Mouse (Mus musculus) heart, embryonic 10.5 days (tissue): ENCODE results near the gene Cd160. TPM values are rescaled to one million over a fixed set of nuclear protein-coding genes. Genes with fewer than 3 reads are reported as not detected.

Experiments
- DNase-seq: peaks from one replicate; pipeline ENCODE4 v3.0.0-alpha.2; 2017; ENCODE audit warnings: low spot score
- H3K27ac ChIP-seq: fragments of 300-500 bp; sonication (generic); 2 replicates; pipeline ENCODE4 v1.5.1; 2016; ENCODE audit warnings: mild to moderate bottlenecking
- H3K27me3 ChIP-seq: fragments of 300-500 bp; sonication (generic); 2 replicates; pipeline ENCODE4 v1.6.1; 2016; ENCODE audit warnings: mild to moderate bottlenecking; ENCODE audit not compliant: poor library complexity, insufficient read depth, severe bottlenecking
- H3K36me3 ChIP-seq: fragments of 300-500 bp; sonication (generic); 2 replicates; pipeline ENCODE4 v1.6.1; 2016; ENCODE audit warnings: mild to moderate bottlenecking, moderate library complexity
- H3K4me1 ChIP-seq: fragments of 300-500 bp; sonication (generic); 2 replicates; pipeline ENCODE4 v1.6.1; 2016; ENCODE audit warnings: mild to moderate bottlenecking
- H3K4me3 ChIP-seq: fragments of 300-500 bp; sonication (generic); 2 replicates; pipeline ENCODE4 v1.5.1; 2016; ENCODE audit warnings: mild to moderate bottlenecking, moderate library complexity
- H3K9me3 ChIP-seq: fragments of 300-500 bp; sonication (generic); 2 replicates; pipeline ENCODE4 v1.6.1; 2016; ENCODE audit warnings: mild to moderate bottlenecking, moderate library complexity
- WGBS: fragments of 180-500 bp; shearing (Covaris S2); methylation state at CpG from one replicate; pipeline ENCODE4 v1.1.7; 2016; 5-methylcytosine and 5-hydroxymethylcytosine counted together
- polyA plus RNA-seq: library from polyadenylated mRNA; unstranded; fragments of >200 nt; fragmentation: Nextera tagmentation; extraction: Ambion mirVana; gene quantifications from 2 replicates; pipeline ENCODE4 v1.2.1, GENCODE M21; 2016

Cd160 gene
- polyA plus RNA-seq, 1 experiment from 2014 or later: 0.06 TPM

GRCm38 (mm10) chr3:96788506-96788905, 40.6 kb downstream of the Cd160 start:
- H3K36me3 ChIP-seq: peaks cover 56% of the 10 kb centered on the region
- H3K9me3 ChIP-seq: no peaks in the 10 kb centered on the region
- no peaks in the 10 kb centered on the region for H3K4me1 ChIP-seq
- DNase-seq: no peak
- H3K27ac ChIP-seq: no peak overlapping the region
- 89% methylated on average over 8 of the region's 8 CpGs for WGBS
- H3K4me3 ChIP-seq: no peak overlapping the region
- no peaks in the 10 kb centered on the region for H3K27me3 ChIP-seq

GRCm38 (mm10) chr3:96787784-96788183, 41.4 kb downstream of the Cd160 start:
- H3K9me3 ChIP-seq: no peaks in the 10 kb centered on the region
- no peak overlapping the region for H3K4me3 ChIP-seq
- 91% methylated on average over 1 of the region's 1 CpGs for WGBS
- no peaks in the 10 kb centered on the region for H3K27me3 ChIP-seq
- H3K36me3 ChIP-seq: peaks cover 54% of the 10 kb centered on the region
- H3K27ac ChIP-seq: no peak overlapping the region
- DNase-seq: no peak
- H3K4me1 ChIP-seq: no peaks in the 10 kb centered on the region

- H3K36me3 ChIP-seq: peaks cover 26% of the 10 kb centered on the region
- no peak for DNase-seq
- H3K4me3 ChIP-seq: no peak overlapping the region
- 71% methylated on average over 8 of the region's 8 CpGs for WGBS
- no peaks in the 10 kb centered on the region for H3K9me3 ChIP-seq
- H3K4me1 ChIP-seq: no peaks in the 10 kb centered on the region
- no peaks in the 10 kb centered on the region for H3K27me3 ChIP-seq
- H3K27ac ChIP-seq: no peak overlapping the region
Measured at GRCm38 (mm10) chr3:96782236-96782635, 46.9 kb downstream of the Cd160 start.

DNA sequence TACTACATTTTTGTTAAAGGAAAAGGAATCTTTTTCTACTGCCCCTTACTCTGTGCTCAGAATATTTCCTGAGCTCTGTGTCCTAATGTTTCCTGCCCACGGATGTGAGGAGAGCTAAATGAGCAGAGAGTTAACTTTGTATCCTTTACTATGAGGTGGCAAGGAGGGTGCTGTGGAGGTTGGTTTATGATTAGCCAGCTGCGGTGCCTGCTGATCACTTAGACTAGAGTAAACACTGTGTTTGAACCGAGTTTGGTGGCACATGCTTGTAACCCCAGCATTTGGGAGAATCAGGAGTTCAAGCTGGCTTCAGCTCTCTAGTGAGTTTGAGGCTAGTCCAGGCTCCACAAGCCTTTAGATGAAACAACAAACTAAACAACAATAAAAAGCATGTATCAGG, 52.0 kb downstream of the Cd160 start:
- WGBS: 81% methylated on average over 3 of the region's 3 CpGs

GRCm38 (mm10) chr3:96772949-96773348, 56.2 kb downstream of the Cd160 start:
- Histone ChIP-seq H3K4me3 (no peak overlapping the region), H3K4me1 (peaks cover 13% of the 10 kb centered on the region), H3K36me3 (peaks cover 17% of the 10 kb centered on the region; the same call in 1 of the 2 replicates), H3K9me3 (no peaks in the 10 kb centered on the region), H3K27ac (no peak overlapping the region), H3K27me3 (no peaks in the 10 kb centered on the region)
- no peak for DNase-seq
- WGBS: 19% methylated on average over 1 of the region's 1 CpGs

More for the DNA sequence above, 52.0 kb downstream of the Cd160 start:
- no peak for DNase-seq
- Histone ChIP-seq H3K4me3 (no peak overlapping the region), H3K4me1 (peaks cover 13% of the 10 kb centered on the region), H3K9me3 (no peaks in the 10 kb centered on the region), H3K27me3 (no peaks in the 10 kb centered on the region), H3K27ac (no peak overlapping the region), H3K36me3 (peaks cover 20% of the 10 kb centered on the region)

DNA sequence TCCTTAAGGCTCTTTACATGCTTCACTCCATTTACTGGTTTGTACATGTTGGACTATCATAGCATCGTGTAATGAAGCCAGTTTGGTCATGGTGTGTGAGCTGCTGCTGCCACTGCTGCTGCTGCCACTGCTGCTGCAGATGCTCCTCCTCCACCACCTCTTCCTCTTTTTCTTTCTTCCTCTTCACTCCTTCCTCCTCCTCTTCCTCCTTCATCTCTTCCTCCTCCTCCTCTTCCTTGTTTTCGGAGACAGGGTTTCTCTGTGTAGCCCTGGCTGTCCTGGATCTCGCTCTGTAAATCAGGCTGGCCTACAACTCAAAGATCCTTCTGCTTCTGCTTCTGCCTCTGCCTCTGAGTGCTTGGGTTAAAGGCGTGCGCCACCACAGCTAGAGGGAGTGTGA, 59.2 kb downstream of the Cd160 start:
- Histone ChIP-seq H3K4me1 (peaks cover 18% of the 10 kb centered on the region), H3K27ac (no peak overlapping the region), H3K27me3 (no peaks in the 10 kb centered on the region), H3K9me3 (no peaks in the 10 kb centered on the region), H3K4me3 (no peak overlapping the region), H3K36me3 (0 out of 2 replicates have a peak, but pooled peaks cover 2% of the 10 kb centered on the region)
- WGBS: 90% methylated on average over 5 of the region's 5 CpGs
- no peak for DNase-seq

DNA sequence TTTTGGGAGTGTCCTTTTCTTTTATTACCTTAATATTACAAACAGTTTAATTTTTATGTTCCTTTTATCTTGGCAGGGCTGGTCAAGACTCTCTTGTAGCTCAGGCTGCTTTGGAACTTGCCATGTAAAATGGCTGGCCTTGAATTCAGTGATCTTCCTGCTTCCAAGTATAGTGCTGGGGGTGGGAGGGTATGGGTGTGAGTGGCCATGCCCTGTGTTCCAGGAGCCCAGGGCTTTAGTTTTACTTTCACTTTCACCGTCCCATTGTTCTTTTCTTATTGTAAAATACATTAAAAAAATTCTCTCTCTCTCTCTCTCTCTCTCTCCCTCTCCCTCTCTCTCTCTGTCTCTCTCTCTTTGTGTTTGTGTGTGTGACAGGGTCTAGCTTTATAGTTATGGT, 64.6 kb downstream of the Cd160 start:
- no peak overlapping the region for H3K4me3 ChIP-seq
- H3K4me1 ChIP-seq: peaks cover 10% of the 10 kb centered on the region; the same call in 1 of the 2 replicates
- H3K9me3 ChIP-seq: no peaks in the 10 kb centered on the region
- H3K27me3 ChIP-seq: no peaks in the 10 kb centered on the region
- no peaks in the 10 kb centered on the region for H3K36me3 ChIP-seq
- H3K27ac ChIP-seq: no peak overlapping the region
- DNase-seq: no peak
- WGBS: 84% methylated on average over 1 of the region's 1 CpGs

GRCm38 (mm10) chr3:96759695-96760094, 69.5 kb downstream of the Cd160 start:
- peaks cover 4% of the 10 kb centered on the region; the same call in 1 of the 2 replicates for H3K36me3 ChIP-seq
- H3K27ac ChIP-seq: no peak overlapping the region
- peaks cover 10% of the 10 kb centered on the region; the same call in 1 of the 2 replicates for H3K4me1 ChIP-seq
- no peaks in the 10 kb centered on the region for H3K27me3 ChIP-seq
- H3K4me3 ChIP-seq: no peak overlapping the region
- H3K9me3 ChIP-seq: no peaks in the 10 kb centered on the region
- WGBS: 93% methylated on average over 4 of the region's 4 CpGs
- no peak for DNase-seq

GRCm38 (mm10) chr3:96757691-96758090, 71.5 kb downstream of the Cd160 start:
- Histone ChIP-seq H3K4me1 (peaks cover 10% of the 10 kb centered on the region; the same call in 1 of the 2 replicates), H3K4me3 (no peak overlapping the region), H3K36me3 (peaks cover 4% of the 10 kb centered on the region; the same call in 1 of the 2 replicates), H3K27me3 (no peaks in the 10 kb centered on the region), H3K27ac (no peak overlapping the region; the same call in 1 of the 2 replicates), H3K9me3 (no peaks in the 10 kb centered on the region)
- WGBS: 52% methylated on average over 7 of the region's 7 CpGs
- DNase-seq: no peak

DNA sequence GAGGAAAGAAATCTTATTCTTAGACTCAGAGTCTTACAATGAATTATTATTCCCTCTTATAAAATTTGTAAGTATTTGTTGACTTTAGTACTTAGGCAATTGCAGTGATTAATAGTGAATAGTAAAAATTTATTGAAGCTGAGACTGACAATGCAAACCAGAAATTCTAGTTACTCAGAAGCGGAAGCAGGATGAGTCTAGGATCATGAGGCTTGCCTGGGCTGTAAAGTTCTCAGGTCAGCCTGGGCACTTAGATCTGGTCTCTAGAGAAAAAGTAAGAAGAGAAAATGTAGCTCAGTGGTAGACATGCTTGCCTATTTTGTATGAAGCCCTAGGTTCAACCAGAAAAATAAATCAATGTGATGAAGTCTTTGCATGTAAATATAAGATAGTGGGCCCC, 73.2 kb downstream of the Cd160 start:
- Histone ChIP-seq H3K4me1 (peaks cover 6% of the 10 kb centered on the region; the same call in 1 of the 2 replicates), H3K27me3 (no peaks in the 10 kb centered on the region), H3K4me3 (no peak overlapping the region), H3K27ac (no peak overlapping the region), H3K36me3 (peaks cover 4% of the 10 kb centered on the region; the same call in 1 of the 2 replicates), H3K9me3 (no peaks in the 10 kb centered on the region)
- 98% methylated on average over 1 of the region's 1 CpGs for WGBS
- DNase-seq: no peak

Other genes with a start within 250 kb of the Cd160 start
- gene Polr3gl, start 235.2 kb downstream of the Cd160 start, polyA plus RNA-seq: 37.1 and 37.2 TPM in 2 replicates
- gene Ankrd34a, start 232.7 kb downstream of the Cd160 start, polyA plus RNA-seq: 6.8 and 10.4 TPM in 2 replicates
- gene Lix1l, start 228.2 kb downstream of the Cd160 start, polyA plus RNA-seq: 4.7 and 4.8 TPM in 2 replicates
- 112 and 150 TPM in 2 replicates for gene Rbm8a, start 199.4 kb downstream of the Cd160 start, polyA plus RNA-seq
- gene Pex11b, start 194.0 kb downstream of the Cd160 start, polyA plus RNA-seq: 37.1 and 39.0 TPM in 2 replicates
- gene Gm42957, start 193.9 kb downstream of the Cd160 start, polyA plus RNA-seq: 0.10 and 0.26 TPM in 2 replicates
- 0.74 and 0.84 TPM in 2 replicates for gene Itga10, start 183.8 kb downstream of the Cd160 start, polyA plus RNA-seq
- 0.14 TPM in 2 replicates for gene Ankrd35, start 159.2 kb downstream of the Cd160 start, polyA plus RNA-seq
- gene Pias3, start 133.0 kb downstream of the Cd160 start, polyA plus RNA-seq: 41.8 and 43.4 TPM in 2 replicates
- 7.1 and 8.5 TPM in 2 replicates for gene Nudt17, start 120.8 kb downstream of the Cd160 start, polyA plus RNA-seq
- gene Polr3c, start 101.7 kb downstream of the Cd160 start, polyA plus RNA-seq: 37.7 and 41.0 TPM in 2 replicates
- 47.9 and 59.6 TPM in 2 replicates for gene Rnf115, start 101.7 kb downstream of the Cd160 start, polyA plus RNA-seq
- 0.98 TPM in 1 of 2 replicates, not detected in the other for gene Pdzk1, start 67 bp downstream of the Cd160 start, polyA plus RNA-seq
- 57.3 and 133 TPM in 2 replicates for gene Gja5, start 75.3 kb upstream of the Cd160 start, polyA plus RNA-seq
- 31.7 and 37.8 TPM in 2 replicates for gene Gpr89, start 76.0 kb upstream of the Cd160 start, polyA plus RNA-seq
- gene Gja8, start 96.7 kb upstream of the Cd160 start, polyA plus RNA-seq: not detected in 2 replicates